Mouse (Mus musculus): Measurements from ENCODE around the gene Zfp981.

GRCm38 (mm10) chr4:146457126-146457525 lies 44.7 kb upstream of the Zfp981 start:
- TF ChIP-seq POLR2A (IDR thresholded peaks at IDR 0.05; ENCODE audit: borderline replicate concordance, low read depth, low read length) (no peak), CTCF (IDR thresholded peaks at IDR 0.05; ENCODE audit: low read depth, low read length) (no peak)

All from bone marrow macrophage, adult 2 months (primary cell).